Mouse (Mus musculus) gastrocnemius, postnatal 10 days (tissue): ENCODE measurements around the gene Ctf1. TPM values are rescaled to one million over a fixed set of nuclear protein-coding genes. Genes with fewer than 3 reads are reported as not detected.
A peak's percentile ranks its signal among the peaks of the same experiment; 100 is the strongest.

Source experiments
- DNase-seq: peaks from one replicate; pipeline ENCODE4 v3.0.0; 2021; ENCODE audit warnings: mixed read lengths
- long read RNA-seq, 2 experiments: library from polyadenylated mRNA; stranded (forward); transcript quantifications; one replicate each; pipeline ENCODE4 v2.0.0; 2021
- total RNA-seq, 2 experiments: library from RNA; stranded (reverse); gene quantifications; 2 replicates each; pipeline ENCODE4 v1.2.3; 2021

The Ctf1 gene
- total RNA-seq, result 10 to 100 TPM in 1 of 2 experiments, 1 to 10 TPM in 1; 9.1 to 12.7 TPM
- long read RNA-seq, experiment 1, transcript Ctf1-204 (3 exons, 784 nt), result major isoform, 6 of 9 reads
- long read RNA-seq, experiment 1, partial matches to known transcripts, result 0 of 9 reads
- long read RNA-seq, experiment 1, other reads (novel, unspliced or antisense), result 0 of 9 reads
- long read RNA-seq, experiment 2, partial matches to known transcripts, result 0 of 13 reads
- long read RNA-seq, experiment 2, other reads (novel, unspliced or antisense), result 4 of 13 reads

DNA sequence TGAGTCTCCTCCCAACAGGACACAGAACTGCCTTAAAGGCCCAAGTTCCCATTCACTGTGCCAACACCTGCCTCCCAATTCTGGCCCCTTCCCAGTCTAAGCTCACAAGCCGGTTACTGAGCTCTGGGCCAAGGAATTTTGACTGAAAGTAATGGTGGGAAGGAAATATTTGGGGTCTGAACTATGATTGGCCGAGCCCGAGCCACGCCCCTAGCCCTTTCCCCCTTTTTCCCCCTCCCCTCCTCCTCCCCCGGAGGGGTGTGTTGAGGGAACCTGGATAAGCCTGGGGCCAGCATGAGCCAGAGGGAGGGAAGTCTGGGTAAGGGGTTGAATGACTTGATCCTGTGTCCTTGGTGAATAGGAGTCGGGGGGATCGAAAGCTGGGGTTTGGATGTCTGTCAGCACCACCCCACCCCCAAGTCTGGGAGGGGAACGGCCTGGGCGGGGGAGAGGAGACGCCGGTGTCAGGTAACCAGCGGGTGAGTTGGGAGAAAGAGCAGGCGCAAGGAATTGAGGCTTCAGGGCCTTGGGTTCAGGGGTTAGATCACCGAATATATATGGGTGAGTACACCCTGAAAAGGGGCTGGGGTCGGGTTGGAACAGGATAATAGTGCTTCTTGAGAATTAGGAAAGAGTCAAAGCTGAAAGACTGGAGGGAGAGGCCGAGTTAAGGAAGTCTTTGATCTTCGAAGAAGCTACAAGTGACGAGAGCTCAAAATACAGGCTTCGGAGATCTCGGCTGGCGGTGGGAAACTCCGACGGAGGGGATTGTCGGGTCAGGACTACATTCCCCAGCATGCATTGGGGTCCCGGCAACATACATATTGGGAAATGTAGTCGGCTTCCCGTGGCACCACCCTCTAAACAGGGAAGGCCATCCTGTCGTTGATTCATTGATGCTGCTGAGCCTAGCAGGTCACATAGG is at the start of gene Ctf1:
TSS of gene Ctf1 (plus strand) at position 276 of the 925 bp plus-strand sequence.
- DNase-seq, result peak; percentile 74

DNA sequence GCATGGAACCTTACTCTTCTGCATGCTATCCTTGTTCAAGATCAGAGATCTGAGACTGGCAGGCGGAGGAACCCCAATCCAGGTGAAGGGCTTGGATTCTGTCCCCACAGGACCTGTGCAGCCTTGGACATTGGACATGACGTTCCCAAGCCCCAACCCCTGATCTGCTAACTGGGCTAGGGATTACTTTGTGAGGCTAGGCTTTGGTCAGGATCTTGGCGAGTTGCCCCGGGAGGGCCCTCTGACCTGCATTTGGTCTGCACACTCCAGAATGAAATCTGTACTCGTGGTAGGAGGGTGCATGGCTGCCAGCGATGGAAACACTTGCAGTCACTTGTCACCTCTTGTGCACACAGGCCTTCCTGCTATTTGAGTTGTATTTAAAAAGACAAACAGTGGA is 49.6 kb upstream of the Ctf1 start:
- DNase-seq, result no peak

DNA sequence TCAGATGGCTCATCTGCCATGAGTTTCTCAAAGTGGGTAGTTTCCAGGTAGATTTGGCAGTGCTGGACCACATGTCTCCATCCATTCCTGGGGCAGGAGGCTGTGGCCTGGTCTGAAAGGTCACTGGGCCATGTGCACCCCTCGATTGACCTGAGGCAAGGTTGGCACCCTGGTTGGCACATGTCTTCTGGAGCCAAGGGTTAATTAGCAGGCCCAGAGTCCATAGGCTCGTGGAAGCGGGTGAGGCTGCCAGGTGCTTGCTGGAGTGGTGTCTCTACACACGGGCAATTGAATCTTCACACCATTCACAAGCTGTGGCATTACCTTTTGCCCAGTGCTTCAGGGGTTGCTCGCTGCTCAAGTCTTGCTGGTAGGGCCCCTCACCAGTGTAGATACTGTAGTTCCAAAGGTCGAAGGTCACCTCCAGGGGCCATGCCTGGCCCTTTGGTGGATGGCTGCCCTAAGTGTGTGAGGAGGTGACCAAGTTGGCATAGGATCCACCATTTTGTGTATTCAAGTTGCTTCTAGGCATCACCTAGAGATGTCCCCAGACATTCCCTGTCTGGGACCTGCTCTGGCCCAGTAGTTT is 46.4 kb upstream of the Ctf1 start:
- DNase-seq, result no peak

DNA sequence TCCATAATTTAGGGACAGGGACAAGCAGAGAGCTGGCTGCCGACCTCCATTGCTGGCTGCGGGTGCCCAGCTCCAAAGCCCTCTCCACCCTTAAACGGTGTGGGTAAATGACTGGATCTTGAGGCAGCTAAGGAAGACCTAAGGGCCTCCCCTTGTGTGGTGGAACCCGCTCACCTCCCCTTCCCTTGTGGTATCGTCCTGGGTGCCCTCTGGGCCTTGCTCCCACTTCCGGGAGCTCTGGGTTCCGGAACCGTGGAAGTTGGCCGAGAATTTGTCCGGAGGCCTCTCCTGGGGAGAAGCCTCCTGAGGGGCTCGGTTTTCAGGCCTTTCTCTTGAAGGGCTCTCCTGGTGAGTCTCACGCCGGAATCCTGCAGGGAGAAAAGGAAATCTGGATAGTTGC is 45.9 kb upstream of the Ctf1 start:
- DNase-seq, result no peak

DNA sequence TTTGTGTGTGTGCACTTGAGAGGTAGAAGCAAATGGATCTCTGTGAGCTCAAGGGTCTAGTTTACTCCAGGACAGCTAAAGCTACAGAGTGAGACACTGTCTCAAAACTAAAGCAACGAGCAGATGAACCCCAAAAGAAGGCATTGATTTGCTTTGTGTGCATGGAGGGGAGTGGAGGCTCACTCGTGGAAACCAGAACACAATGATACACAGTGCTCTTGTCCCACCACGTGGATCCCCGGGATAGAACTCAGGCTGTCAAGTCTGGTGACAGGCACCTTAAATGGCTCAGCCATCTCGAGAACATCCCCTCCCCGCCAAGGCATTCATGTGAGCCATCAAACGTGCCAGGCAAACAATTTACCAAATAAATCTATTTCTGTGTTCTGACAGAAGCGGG is 45.4 kb upstream of the Ctf1 start:
- DNase-seq, result no peak

DNA sequence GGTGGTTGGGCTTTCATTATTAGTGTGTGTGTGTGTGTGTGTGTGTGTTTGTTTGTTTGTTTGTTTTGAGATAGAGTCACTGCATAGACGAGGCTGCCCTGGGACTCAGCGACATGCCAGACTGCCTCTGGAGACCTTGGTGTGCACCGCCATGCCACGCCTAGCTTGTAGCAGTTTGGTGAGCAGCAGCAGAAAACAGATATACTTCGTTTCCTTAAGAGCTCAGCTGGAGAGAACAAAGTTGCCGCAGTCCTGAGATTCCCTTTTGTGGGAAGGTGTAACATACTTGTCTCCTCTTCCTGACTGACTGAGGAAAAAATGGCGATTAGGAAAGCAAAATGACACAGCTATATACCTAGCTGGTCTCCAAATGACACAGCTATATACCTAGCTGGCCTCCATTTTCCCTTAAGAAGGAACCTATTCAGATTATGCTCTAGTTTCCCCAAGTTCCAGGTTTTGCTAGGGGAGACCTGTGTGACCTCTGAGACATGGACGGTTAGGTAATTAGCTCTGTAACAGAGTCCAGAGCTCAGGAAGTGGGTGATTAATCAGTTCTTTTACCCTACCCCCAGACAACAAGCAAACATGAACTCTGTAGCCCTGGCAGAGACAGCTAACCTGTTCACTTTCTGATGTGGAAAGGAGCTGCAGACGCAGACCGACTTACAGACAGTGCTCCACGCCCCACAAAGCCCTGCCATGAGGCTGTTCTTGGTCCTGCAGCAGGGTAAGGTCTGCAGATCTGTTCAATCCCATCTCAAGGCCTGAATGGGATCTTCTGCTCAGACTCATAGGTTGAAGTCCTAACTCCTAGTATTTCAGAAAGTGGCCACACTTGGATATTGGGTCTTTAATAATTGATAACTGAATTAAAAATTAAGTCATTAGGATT is 40.4 kb upstream of the Ctf1 start:
- DNase-seq, result no peak

DNA sequence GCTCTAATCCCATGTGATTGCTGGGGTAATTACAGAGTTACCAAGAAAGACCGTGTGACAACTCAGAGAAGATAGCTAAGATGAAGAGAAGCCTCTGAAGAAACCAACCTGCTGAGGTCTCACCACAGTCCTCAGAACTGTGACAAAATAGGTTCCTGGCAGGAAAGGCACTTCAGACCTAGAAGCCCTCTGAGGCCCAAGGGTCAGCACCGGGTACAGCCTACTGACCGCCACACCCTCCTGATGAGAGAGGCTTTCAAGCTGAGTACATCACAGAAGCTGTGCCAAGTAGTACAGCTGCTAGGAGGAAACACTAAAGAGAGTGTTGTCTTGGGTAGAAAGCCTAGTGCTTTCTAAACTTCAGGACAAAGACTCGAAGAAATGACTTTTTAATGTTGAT is 39.8 kb upstream of the Ctf1 start:
- no peak for DNase-seq

DNA sequence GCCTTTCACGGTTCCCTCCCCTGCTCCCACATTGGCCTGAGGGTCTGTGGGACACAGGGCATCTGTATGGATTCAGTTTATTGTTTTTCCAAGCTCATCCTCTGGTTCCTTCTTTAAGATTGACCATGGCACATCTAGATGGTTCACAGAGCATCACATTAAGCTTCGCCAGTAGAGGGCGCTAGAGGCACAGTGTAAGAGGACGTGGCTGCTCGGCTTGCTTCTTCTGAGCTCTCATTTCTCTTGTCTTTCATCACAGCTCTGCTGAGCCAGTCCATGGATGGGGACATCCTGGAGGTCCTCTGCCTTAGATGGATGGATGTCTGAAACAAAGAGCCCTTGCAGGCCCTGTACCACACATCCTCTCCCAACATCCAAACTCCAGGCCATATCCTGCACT is 37.6 kb upstream of the Ctf1 start:
- peak; percentile 91 for DNase-seq

DNA sequence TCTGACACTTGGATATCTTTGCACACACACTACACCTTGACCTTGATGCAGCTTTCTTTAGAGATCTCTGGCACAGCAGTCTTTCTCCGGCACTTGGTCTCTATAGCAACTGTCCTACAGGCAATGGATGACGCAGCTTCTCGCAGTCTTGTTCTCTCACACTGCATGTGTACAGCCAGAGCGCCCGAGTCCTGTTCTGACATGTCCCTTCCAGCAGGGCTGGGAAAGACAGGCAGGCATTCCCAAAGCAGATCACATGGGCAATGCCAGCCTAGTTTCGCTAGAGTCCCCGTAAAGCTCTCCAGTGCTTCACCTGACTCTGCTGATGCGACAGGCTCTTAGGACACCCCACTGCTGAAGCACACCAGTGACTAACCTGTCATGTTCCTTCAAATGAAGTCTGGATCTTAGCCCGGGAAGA is 37.1 kb upstream of the Ctf1 start:
- DNase-seq, result no peak

DNA sequence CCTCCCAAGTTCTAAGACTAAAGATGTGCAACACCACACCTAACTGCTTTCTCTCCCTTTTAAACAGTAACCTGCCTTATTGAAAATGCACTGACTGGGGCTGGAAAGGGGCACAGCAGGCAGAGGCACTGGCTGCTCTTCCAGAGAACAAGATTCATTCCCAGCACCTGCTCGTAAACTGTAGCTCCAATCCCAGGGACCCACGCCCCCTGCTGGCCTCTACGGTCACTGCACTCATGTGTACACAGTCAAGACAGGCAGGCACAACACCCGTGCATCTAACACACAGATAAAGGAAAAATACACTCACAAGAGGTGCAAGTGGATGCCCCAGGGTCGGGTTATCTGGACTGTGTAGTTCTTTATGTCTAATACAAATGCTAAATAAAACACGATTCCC is 35.5 kb upstream of the Ctf1 start:
- peak; percentile 63 for DNase-seq

DNA sequence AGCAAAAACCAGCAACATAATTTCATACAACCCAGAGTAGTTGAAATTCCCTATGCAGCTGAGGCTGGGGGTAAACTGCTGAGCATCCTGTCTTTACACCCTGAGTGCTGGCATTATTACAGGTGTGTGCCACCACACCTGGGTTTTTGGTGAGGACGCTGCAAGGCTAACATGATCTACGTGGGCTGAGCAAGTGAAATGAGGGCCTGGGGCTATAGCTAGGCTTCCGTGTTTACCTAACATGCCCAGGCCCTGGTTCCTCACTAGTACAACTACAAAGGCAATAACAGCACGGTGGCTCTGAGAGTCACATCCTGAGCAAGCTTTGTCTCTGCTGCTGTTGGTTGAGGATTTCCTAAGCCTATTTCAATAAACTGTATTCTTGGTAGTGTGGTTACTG is 34.9 kb upstream of the Ctf1 start:
- DNase-seq, result no peak

DNA sequence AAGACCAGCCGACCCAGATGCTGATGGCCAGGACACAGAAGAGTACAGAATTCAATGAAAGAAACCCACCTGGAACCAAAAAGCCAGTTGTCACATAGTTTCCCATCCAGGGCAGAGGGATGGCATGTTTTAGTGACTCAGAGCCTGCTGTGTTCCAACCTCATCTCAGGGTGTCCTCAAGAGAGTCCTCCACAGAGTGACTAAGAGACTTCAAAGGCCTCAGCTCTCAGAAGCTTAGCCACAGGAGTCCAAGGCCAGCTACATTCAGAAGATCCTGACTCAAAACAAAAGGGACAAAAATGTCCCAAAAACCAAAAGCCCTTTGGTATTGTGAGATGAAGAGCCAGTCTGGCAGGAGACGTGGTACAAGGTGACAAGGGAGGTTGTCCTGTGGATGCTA is 33.7 kb upstream of the Ctf1 start:
- DNase-seq, result no peak

DNA sequence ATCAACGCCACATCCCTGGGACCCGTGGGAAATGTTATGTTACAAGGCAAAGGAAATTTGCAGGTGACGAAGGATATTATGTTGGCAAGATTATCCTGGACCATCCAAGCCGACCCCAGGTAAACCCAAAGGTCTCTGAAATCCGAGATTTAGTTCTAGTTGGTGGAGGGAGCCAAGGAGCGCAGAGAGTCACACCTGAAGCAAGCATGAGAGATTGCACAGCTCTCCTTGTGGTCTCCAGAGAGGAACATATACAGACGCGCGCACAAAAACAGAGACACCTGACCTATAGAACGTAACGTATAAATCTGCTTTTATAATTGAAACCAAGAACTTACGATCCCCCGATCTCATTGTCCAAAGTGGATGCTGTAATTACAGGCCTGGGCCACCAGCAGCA is 32.0 kb upstream of the Ctf1 start:
- no peak for DNase-seq

DNA sequence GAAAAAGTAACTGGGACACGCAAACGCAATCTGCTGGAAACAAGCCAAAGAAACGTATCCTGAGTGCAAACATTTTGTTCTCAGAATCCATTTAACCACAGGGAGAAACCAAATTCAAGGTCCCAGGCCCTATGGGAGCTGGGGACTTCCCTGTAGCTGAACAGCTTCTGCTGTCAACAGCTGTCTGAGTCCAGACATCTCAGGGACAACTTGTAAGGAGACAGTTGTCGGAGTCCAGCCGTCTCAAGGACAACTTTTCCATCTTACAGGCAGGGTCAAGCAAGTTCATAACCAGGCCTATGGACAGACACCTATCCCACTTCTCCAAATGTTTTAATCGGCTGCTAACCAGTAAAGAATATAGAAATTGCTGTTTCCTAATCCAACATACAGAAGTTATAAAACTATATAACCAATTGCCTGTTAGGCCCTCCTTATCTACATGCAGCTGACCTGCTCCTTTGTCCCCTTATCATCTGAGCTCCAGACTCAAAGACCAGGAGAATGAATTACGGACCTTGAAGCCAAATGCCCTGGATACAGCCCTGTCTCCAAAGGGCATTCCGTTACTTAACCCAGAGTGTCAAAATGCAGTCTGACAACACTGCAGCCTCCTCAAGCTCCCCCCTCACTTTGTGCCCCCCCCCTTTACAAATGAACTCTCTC is 30.5 kb upstream of the Ctf1 start:
- DNase-seq, result no peak

DNA sequence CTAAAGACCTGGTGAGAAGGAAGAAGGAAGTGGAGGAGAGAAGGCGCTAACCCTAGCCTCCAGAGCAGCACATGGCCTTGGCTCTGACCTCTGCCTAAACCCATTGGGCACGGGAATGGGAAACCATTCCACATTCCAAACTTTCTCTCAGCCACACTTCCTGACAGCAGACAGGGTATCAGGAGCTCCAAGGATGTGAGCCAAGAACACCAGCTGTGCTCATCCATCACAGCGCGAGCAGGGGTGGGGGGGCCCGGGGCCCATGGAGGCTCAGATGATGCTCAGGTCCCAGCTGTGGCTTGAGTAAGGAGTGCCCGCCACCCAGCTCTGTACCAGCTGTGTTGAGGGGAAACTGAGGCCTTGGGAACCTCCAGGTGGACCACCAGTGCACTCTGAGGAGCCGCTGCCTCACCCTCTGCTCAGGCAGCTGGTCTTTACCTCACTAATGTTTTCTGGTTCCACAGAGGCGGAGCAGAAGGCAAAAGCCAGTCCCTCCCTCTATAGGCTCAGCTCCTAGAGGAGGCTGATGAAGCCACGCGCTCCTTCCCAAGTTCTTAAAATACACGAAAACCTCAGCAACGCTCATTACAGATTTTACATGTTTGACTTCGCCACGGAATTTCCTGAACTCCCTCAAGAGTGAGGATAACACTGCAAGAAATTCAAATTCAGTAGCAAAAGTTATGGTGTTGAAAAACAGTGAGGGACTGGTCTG is 27.1 kb upstream of the Ctf1 start:
- peak; percentile 64 for DNase-seq

DNA sequence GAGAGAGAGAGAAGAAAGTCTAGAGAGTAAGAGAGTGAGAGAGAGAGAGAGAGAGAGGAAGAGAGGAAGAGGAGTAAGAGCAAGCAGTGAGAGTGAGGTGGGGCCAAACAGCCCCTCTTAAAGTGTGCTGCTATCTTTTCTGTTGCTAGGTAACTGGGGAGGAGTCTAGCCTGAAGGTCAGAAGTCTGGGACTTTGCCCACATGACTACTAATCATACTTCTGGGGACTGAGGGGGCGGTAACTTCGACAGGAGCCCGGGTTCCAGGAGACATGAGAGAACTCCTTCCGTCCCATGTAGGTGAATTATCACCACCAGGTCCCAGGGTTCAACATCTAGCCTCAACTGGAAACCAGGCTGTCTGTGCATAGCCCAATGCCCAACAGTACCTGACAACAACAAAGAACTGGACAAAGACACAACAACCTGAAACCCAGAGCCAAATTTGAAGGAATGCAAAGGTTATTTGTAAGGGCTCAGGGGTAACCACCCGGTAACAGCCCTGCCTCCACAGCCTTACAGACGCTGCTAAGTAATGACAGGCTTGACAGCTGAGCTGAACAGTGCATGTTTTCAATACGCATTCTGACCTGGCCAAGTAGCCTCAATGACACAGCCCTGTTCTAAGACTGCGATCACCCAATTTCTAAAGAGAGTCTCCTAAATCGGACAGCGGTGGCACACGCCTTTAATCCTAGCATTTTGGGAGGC is 25.6 kb upstream of the Ctf1 start:
- no peak for DNase-seq

DNA sequence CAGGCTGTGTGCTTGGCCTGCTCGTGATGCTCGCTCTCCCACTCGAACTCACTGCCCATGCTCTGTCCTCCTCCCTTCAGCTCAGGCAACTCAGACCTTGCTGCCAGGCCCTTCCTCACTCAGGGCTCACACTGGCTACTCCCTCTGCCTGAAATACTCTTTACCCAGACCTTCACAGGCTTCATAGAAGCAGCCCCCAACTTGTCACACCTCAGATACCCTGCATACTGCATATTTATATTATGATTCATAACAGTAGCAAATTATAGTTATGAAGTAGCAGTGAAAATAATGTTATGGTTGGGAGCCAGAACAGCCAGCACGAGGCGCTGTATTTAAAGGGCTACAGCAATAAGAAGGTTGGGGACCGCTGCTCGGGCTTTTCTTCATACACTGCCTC is 23.6 kb upstream of the Ctf1 start:
- no peak for DNase-seq

DNA sequence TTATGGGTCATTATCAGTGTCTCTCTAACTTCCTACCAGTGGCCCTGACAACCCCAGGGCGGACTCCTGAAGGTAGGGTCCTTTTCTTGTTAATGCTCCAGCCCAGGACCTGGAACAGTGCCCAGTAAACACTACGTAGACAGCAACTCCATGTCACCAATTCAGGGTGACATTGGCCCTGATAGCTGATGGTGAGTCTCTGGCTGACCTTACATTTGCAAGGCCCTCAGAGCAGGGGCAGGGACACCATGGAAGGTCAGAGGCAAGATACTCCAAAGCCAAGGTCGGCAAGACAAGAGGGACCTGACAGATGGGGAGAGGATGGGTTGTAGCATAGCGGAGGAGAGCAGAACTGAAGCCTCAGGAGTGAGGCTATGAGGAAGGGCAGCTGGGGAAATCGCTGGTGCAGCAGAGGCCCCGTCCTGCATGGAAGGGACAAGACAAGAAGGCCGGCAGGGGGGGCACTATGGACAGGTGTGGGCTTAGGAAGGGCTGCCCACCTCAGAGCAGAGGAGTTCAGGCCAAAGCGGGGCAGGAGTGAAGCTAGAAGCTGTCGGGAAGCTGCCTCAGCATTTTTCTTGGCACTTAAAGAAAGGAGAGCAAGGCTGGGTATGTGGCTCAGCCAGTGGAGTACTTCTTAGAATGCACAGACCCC is 22.8 kb upstream of the Ctf1 start:
- no peak for DNase-seq

DNA sequence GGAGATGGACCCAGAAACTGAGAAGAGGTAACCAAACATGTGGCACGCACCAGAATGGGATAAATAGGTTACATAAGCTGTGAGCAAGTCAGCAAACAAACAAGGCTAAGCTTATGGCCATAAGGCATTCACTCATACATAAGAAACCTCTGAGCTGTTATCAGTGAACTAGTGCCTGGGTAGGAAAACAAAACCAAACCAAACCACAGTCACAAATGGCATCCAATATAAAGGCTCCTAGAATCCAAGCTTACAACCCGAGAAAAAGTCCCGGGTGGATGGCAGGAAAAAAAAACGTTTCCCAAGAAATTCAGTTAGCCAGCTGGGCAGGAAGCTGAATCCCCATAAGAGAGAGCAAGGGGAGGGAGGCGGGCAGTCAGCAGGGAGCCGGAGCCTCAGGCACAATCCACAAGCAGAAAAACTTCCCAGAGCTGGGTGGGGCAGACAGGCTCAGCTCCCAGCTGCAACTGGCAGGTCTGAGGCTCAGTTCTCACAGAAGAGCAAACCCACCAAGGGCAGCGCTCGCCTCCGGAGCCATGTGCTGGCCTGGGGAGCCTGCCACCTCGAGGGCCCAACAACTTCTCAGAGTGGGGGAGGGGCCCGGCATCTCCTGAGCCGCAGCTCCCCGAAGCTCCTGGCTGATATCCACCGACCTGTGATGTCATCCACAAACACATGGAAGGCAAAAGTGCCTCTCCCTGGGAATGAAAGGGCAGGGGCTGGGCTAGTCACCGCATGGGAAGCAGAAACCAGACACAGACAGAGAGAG is 21.1 kb upstream of the Ctf1 start:
- peak; percentile 84 for DNase-seq
